Mouse (Mus musculus): ENCODE results near the gene Ankrd52. TPM values are rescaled to one million over a fixed set of nuclear protein-coding genes. Genes with fewer than 3 reads are reported as not detected.

Gene Ankrd52
- polyA plus RNA-seq, 1 experiment from 2014 or later, result 13.1 TPM

DNA sequence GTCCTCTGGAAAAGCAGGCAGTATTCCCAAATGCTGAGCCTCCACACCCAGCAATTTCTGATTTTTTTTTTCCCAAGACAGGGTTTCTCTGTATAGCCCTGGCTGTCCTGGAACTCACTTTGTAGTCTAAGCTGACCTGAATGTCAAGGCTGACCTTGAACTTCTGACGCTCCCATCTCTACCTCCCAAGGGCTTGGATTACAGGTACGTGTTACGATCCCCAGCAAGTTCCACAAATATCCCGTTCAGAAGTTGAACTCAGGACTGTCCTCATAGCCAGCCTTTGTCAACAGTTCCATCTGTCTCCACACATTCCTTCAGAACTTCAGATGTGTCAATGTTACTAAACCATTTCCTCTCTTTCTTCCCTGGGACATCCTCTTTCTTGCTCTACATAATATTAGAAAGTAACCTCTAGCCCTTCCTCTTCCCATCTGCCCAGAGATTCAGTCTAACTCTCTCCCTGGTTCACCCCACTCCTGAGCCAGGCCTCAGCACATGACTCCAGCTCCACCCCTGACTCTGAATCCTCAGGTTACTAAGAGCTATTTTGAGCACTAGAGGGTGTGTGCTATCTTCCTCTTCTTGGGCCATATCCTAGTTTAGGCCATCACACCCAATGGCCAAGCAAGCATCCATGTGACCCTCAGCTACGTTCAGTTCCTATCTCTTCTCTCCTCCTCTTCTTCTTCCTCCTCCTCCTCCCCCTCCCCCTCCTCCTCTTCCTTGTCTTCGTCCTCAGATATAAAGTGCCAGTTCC is 3.7 kb upstream of the Ankrd52 start:
- H3K36me3 ChIP-seq (replicated peaks), result peaks cover 4% of the 10 kb centered on the region
- H3K9me3 ChIP-seq, result no peaks in the 10 kb centered on the region
- no peak for DNase-seq (ENCODE audit: extremely low spot score, low spot score)
- H3K27ac ChIP-seq, result no peak overlapping the region
- H3K4me3 ChIP-seq, result no peak overlapping the region
- no peaks in the 10 kb centered on the region for H3K27me3 ChIP-seq (ENCODE audit: poor library complexity, severe bottlenecking)
- WGBS, result 85% methylated on average over 6 of the region's 6 CpGs
- H3K4me1 ChIP-seq, result peaks cover 30% of the 10 kb centered on the region

DNA sequence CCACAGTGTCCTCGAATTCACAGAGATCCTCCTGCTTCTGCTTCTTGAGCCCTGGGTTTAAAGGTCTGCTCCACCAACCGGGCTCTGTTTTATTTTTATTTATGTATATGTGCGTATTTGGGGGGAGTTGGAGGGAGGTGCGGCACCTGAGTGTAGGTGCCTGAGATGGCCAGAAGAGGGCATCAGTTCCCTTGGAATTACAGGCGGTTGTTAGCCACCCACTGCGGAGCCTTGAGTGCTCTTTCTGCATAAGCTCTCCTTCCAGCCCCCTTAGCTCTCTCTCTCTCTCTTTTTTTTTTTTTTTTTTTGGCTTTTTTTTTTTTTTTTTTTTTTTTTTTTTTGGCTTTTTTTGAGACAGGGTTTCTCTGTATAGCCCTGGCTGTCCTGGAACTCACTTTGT is 2.5 kb upstream of the Ankrd52 start:
- no peak for DNase-seq (ENCODE audit: extremely low spot score, low spot score)
- Histone ChIP-seq H3K27ac (no peak overlapping the region), H3K4me1 (peaks cover 37% of the 10 kb centered on the region), H3K27me3 (ENCODE audit: poor library complexity, severe bottlenecking) (no peaks in the 10 kb centered on the region), H3K9me3 (no peaks in the 10 kb centered on the region), H3K36me3 (replicated peaks) (peaks cover 16% of the 10 kb centered on the region), H3K4me3 (no peak overlapping the region)
- WGBS, result 72% methylated on average over 6 of the region's 6 CpGs

DNA sequence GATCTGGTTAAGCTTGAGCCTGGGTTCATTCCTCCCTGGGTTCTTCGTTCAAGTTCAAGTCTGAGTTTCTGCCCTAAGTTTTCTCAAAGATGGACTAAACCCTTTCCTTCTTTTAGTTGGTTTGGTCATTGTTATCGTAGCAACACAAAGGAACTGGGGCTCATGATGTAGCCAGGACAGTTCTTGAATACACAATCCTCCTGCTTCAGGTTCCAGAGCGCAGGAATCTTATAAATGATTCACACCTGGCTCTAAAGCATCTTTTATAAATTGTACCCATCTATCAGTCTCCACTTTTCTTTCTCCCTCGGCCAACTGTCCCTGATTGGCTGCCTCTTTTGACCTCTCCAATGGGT is 838 bp upstream of the Ankrd52 start:
- Histone ChIP-seq H3K4me3 (peak overlapping the region; percentile 75), H3K4me1 (peaks cover 32% of the 10 kb centered on the region), H3K27me3 (ENCODE audit: poor library complexity, severe bottlenecking) (no peaks in the 10 kb centered on the region), H3K9me3 (no peaks in the 10 kb centered on the region), H3K36me3 (replicated peaks) (peaks cover 33% of the 10 kb centered on the region), H3K27ac (peak overlapping the region; percentile 98)
- DNase-seq (ENCODE audit: extremely low spot score, low spot score), result no peak
- WGBS, result 48% methylated on average over 4 of the region's 4 CpGs

DNA sequence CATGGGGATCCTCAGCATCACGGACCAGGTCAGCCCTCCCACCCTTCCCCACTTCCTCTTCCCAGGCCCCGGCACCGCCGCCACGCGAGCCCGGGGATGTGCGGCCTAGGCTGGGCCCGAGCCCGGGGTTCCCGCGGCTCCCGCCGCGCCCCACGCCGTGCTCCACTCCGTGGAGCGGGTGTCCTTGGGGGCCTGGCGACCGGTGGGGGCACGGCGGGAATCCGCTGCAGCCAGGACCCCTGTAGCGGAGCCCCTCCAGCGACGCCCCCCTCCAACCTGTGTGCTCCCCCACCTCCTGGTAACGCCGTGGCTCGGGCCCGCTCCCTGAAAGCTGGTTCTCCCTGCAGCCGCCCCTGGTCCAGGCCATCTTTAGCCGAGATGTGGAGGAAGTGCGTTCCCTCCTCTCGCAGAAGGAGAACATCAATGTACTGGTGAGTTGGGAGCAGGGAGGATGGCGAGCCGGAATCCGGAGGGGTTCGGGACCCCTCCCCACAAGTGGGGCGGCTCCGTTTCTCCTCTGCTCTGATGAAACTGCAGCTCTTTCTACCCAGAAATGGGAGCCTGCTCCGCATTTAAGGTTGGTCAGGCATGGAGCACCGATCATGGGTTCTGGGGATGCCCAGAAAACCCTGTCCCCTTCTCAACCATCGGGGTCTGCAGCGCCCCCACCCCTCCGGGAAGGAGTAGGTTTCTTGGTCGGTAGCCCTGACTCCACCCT is 466 bp downstream of the Ankrd52 start:
- WGBS, result under 1% methylated on average over 43 of the region's 47 CpGs
- Histone ChIP-seq H3K27ac (peak overlapping the region; percentile 98), H3K36me3 (replicated peaks) (peaks cover 46% of the 10 kb centered on the region), H3K4me3 (peak overlapping the region; percentile 75), H3K9me3 (no peaks in the 10 kb centered on the region), H3K27me3 (ENCODE audit: poor library complexity, severe bottlenecking) (no peaks in the 10 kb centered on the region), H3K4me1 (peaks cover 32% of the 10 kb centered on the region)
- peak; percentile 59 for DNase-seq (ENCODE audit: extremely low spot score, low spot score)

DNA sequence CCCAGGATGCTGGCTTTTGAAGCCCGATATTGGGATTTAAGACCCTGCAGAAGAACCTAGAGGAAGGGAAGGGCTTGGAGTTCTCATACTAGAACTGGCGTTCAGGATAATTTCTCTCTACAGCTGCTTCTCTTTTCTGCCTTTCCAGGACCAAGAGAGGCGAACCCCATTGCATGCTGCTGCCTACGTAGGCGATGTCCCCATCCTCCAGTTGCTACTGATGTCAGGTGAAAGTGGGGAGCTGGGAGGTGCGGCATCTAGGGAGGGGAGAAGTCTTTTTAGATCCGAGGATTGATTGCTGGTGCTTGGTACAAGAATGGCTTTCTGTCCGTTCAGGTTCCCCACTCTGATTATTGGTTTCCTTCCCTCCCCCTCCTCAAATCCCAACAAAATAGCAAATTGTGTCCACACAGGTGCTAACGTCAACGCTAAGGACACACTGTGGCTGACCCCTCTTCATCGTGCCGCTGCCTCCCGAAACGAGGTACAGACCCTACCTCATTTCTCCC is 1.1 kb downstream of the Ankrd52 start:
- H3K36me3 ChIP-seq (replicated peaks), result peaks cover 52% of the 10 kb centered on the region
- 59% methylated on average over 14 of the region's 14 CpGs for WGBS

DNA sequence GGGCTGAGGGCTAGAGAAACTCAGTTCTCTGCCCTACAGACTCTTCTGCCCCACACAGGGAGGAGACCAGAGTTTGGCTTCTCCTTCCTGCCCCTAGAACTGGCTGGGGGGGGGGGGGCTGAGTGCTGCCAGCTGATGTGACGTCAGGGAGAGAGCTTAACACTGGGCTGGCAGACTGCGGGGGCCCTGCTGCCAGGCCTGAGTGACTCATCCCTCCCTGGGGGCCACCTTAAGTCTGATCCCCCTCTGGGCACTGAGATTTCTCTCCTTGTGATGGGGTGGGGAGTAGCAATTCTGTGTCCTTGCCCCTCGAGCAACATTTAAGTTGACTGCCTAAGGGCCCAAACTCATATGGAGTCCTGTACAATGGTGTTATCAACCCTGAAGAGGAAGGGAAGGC is 1.5 kb downstream of the Ankrd52 start:
- WGBS, result 83% methylated on average over 3 of the region's 3 CpGs
- H3K4me1 ChIP-seq, result peaks cover 32% of the 10 kb centered on the region
- DNase-seq (ENCODE audit: extremely low spot score, low spot score), result no peak
- peak overlapping the region; percentile 75 for H3K4me3 ChIP-seq
- no peaks in the 10 kb centered on the region for H3K27me3 ChIP-seq (ENCODE audit: poor library complexity, severe bottlenecking)
- 0 out of 2 replicates have a peak overlapping the region, but pooled peaks have one; percentile 98 for H3K27ac ChIP-seq
- H3K9me3 ChIP-seq, result no peaks in the 10 kb centered on the region
- peaks cover 57% of the 10 kb centered on the region for H3K36me3 ChIP-seq (replicated peaks)

More for the DNA sequence above, 1.1 kb downstream of the Ankrd52 start:
- Histone ChIP-seq H3K4me1 (peaks cover 32% of the 10 kb centered on the region), H3K27ac (peak overlapping the region; percentile 98), H3K4me3 (peak overlapping the region; percentile 75), H3K27me3 (ENCODE audit: poor library complexity, severe bottlenecking) (no peaks in the 10 kb centered on the region), H3K9me3 (no peaks in the 10 kb centered on the region)
- no peak for DNase-seq (ENCODE audit: extremely low spot score, low spot score)

DNA sequence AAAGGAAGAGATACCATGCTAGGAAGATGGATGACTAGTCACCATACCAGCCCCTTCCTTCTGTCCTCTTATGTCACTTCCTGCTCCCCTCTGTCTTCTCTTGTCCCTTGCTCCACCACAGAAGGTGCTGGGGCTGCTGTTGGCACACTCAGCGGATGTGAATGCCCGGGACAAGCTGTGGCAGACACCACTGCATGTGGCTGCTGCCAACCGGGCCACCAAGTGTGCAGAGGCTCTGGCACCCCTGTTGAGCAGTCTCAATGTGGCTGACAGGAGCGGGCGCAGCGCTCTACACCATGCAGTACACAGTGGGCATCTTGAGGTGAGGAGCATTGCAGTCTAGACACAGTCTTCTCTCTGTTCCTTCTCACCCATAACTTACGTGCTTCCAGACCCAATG is 2.3 kb downstream of the Ankrd52 start:
- no peaks in the 10 kb centered on the region for H3K9me3 ChIP-seq
- WGBS, result 97% methylated on average over 7 of the region's 7 CpGs
- DNase-seq (ENCODE audit: extremely low spot score, low spot score), result no peak
- peaks cover 32% of the 10 kb centered on the region for H3K4me1 ChIP-seq
- H3K27ac ChIP-seq, result no peak overlapping the region
- H3K4me3 ChIP-seq, result peak overlapping the region; percentile 18
- H3K36me3 ChIP-seq (replicated peaks), result peaks cover 65% of the 10 kb centered on the region
- no peaks in the 10 kb centered on the region for H3K27me3 ChIP-seq (ENCODE audit: poor library complexity, severe bottlenecking)

DNA sequence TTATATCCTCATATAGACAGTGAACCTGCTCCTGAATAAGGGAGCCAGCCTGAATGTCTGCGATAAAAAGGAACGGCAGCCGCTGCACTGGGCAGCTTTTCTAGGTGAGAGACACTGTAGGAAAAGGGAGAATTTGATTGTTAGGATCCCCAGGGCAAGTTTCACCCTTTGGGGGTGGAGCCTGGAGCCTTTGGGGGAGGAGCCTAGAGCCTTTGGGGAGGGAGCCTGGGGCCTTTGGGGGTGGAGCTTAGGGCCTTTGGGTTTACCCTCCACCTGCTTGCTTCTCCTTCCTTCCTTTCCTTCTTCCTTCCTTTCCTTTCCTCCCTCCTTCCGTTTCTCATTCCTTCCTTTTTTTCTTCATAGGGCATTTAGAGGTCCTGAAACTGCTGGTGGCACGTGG is 3.6 kb downstream of the Ankrd52 start:
- WGBS, result 89% methylated on average over 5 of the region's 5 CpGs
- no peak overlapping the region for H3K27ac ChIP-seq
- peaks cover 32% of the 10 kb centered on the region for H3K4me1 ChIP-seq
- no peaks in the 10 kb centered on the region for H3K9me3 ChIP-seq
- no peak for DNase-seq (ENCODE audit: extremely low spot score, low spot score)
- no peaks in the 10 kb centered on the region for H3K27me3 ChIP-seq (ENCODE audit: poor library complexity, severe bottlenecking)
- no peak overlapping the region for H3K4me3 ChIP-seq
- peaks cover 78% of the 10 kb centered on the region for H3K36me3 ChIP-seq (replicated peaks)

DNA sequence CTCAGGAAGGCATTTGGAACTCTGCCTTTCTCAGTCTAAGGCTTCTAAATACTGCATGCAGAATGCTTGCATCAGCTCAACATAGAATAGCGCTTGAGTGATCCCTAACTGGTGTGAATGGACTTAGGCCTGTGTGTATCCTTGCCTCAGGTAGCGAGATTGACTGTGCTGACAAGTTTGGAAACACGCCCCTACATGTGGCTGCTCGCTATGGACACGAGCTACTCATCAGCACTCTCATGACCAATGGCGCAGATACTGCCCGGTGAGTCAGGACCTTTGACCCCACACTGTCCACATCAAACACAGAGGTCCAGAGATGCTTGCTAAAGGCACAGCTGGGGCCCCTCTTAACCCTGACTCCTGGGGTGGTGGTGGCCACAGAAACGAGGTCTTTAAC is 5.6 kb downstream of the Ankrd52 start:
- H3K4me3 ChIP-seq, result no peak overlapping the region
- DNase-seq (ENCODE audit: extremely low spot score, low spot score), result no peak
- H3K27ac ChIP-seq, result no peak overlapping the region
- H3K27me3 ChIP-seq (ENCODE audit: poor library complexity, severe bottlenecking), result no peaks in the 10 kb centered on the region
- H3K4me1 ChIP-seq, result peaks cover 20% of the 10 kb centered on the region
- peaks cover 97% of the 10 kb centered on the region for H3K36me3 ChIP-seq (replicated peaks)
- no peaks in the 10 kb centered on the region for H3K9me3 ChIP-seq
- 89% methylated on average over 8 of the region's 8 CpGs for WGBS

DNA sequence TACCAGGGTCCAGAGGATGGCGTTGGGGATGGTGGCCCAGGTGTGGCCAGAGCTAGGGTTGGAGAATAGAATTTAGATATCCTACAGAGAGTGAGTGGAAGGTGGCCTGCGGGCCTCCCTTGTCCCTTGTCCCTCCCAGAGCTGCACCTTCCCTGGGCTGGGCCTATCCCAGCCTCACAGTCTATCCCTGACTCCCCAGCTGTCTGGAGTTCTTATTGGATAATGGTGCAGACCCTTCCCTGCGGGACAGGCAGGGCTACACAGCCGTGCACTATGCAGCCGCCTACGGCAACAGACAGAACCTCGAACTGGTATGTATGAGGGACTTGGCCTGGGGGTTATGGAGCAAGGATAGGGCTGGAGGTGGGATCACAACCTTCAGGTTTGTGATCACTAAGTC is 9.0 kb downstream of the Ankrd52 start:
- Histone ChIP-seq H3K9me3 (no peaks in the 10 kb centered on the region), H3K4me3 (no peak overlapping the region), H3K27me3 (ENCODE audit: poor library complexity, severe bottlenecking) (no peaks in the 10 kb centered on the region), H3K4me1 (no peaks in the 10 kb centered on the region), H3K36me3 (replicated peaks) (peaks cover 100% of the 10 kb centered on the region), H3K27ac (no peak overlapping the region)
- 89% methylated on average over 7 of the region's 7 CpGs for WGBS
- no peak for DNase-seq (ENCODE audit: extremely low spot score, low spot score)

DNA sequence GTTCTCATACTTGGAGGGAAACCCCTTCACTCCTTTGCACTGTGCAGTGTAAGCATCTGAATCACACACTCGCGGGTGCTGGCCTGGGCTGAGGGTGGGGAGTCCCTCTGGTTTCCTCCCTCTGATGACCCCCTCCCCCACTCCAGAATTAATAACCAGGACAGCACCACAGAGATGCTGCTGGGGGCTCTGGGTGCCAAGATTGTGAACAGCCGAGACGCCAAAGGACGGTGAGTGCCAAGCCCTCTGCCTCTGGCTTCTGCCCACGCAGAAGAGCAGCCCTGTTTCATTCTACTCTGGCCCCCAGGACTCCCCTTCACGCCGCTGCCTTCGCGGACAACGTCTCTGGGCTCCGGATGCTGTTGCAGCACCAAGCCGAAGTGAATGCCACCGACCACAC is 12.0 kb downstream of the Ankrd52 start:
- Histone ChIP-seq H3K9me3 (no peaks in the 10 kb centered on the region), H3K27me3 (ENCODE audit: poor library complexity, severe bottlenecking) (no peaks in the 10 kb centered on the region), H3K27ac (no peak overlapping the region), H3K4me1 (peaks cover 10% of the 10 kb centered on the region; the same call in 1 of the 2 replicates), H3K4me3 (no peak overlapping the region), H3K36me3 (replicated peaks) (peaks cover 100% of the 10 kb centered on the region)
- no peak for DNase-seq (ENCODE audit: extremely low spot score, low spot score)
- 94% methylated on average over 14 of the region's 14 CpGs for WGBS

DNA sequence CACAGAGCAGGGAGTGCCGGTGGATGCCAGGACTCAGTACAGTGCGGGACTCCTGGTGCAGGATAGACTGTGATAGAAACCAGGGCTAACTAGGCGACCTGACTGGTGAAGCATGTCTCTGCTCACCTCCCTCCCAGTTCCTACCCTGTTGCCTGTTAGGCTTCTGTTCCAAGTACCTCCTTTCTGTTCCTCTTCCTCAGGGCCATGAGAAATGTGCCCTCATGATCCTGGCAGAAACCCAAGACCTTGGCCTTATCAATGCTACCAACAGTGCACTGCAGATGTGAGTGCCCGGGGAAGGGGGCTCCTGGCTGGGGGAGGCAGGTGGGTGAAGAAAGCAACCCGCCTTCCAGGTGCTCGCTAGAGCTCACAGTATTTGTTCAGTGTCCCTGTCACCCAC is 12.7 kb downstream of the Ankrd52 start:
- 92% methylated on average over 6 of the region's 6 CpGs for WGBS
- Histone ChIP-seq H3K27me3 (ENCODE audit: poor library complexity, severe bottlenecking) (no peaks in the 10 kb centered on the region), H3K9me3 (no peaks in the 10 kb centered on the region), H3K4me1 (peaks cover 15% of the 10 kb centered on the region; the same call in 1 of the 2 replicates), H3K36me3 (replicated peaks) (peaks cover 100% of the 10 kb centered on the region), H3K27ac (no peak overlapping the region), H3K4me3 (no peak overlapping the region)
- DNase-seq (ENCODE audit: extremely low spot score, low spot score), result no peak

DNA sequence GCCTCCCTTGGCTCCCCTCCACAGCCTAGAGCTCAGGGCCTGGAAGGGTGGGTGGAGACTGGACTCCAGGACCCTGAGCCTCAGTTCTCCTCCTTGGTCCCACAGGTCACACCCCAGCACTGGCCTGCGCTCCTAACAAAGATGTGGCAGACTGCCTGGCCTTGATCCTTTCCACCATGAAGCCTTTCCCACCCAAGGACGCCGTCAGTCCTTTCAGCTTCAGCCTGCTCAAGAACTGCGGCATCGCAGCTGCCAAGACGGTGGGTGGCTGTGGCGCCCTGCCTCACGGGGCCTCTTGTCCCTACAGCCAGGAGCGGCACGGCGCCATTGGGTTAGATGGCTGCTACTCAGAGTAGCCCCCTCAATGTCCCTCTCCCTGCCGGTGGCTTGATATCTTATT is 13.5 kb downstream of the Ankrd52 start:
- Histone ChIP-seq H3K4me1 (peaks cover 18% of the 10 kb centered on the region; the same call in 1 of the 2 replicates), H3K27me3 (ENCODE audit: poor library complexity, severe bottlenecking) (no peaks in the 10 kb centered on the region), H3K4me3 (no peak overlapping the region), H3K9me3 (no peaks in the 10 kb centered on the region), H3K36me3 (replicated peaks) (peaks cover 100% of the 10 kb centered on the region), H3K27ac (no peak overlapping the region)
- 91% methylated on average over 12 of the region's 12 CpGs for WGBS
- no peak for DNase-seq (ENCODE audit: extremely low spot score, low spot score)
